Mouse (Mus musculus) embryonic facial prominence, embryonic 11.5 days (tissue): ENCODE results near the gene Orm3. TPM values are rescaled to one million over a fixed set of nuclear protein-coding genes. Genes with fewer than 3 reads are reported as not detected.

Experiments used
- ATAC-seq: fragments of 200-750 bp; cut with Nextera tagmentation; replicated peaks from 2 replicates; pipeline ENCODE4 v1.8.0; 2017; ENCODE audit warnings: low read depth; ENCODE audit not compliant: insufficient number of reproducible peaks, low FRiP score, low TSS enrichment
- DNase-seq: peaks from one replicate; pipeline ENCODE4 v3.0.0-alpha.2; 2015; ENCODE audit warnings: low spot score
- H3K27ac ChIP-seq: fragments of 300-500 bp; sonication (generic); replicated peaks from 2 replicates; pipeline ENCODE4 v1.5.1; 2014; ENCODE audit warnings: mild to moderate bottlenecking, low read depth, low read length, control low read depth
- H3K27me3 ChIP-seq: fragments of 300-500 bp; sonication (generic); 2 replicates; pipeline ENCODE4 v1.6.1; 2014; ENCODE audit warnings: mild to moderate bottlenecking, low read length, moderate library complexity, mixed read lengths; ENCODE audit not compliant: control insufficient read depth, insufficient read depth
- H3K36me3 ChIP-seq: fragments of 300-500 bp; sonication (generic); replicated peaks from 2 replicates; pipeline ENCODE4 v1.6.1; 2014; ENCODE audit warnings: low read depth, mild to moderate bottlenecking, low read length, moderate library complexity, mixed read lengths; ENCODE audit not compliant: control insufficient read depth, insufficient read depth
- H3K4me1 ChIP-seq: fragments of 300-500 bp; sonication (generic); 2 replicates; pipeline ENCODE4 v1.6.1; 2014; ENCODE audit warnings: low read length, mixed read lengths; ENCODE audit not compliant: control insufficient read depth, insufficient read depth
- H3K4me2 ChIP-seq: fragments of 300-500 bp; sonication (generic); 2 replicates; pipeline ENCODE4 v1.6.1; 2014; ENCODE audit warnings: low read depth, mild to moderate bottlenecking, control low read depth, low read length, moderate library complexity
- H3K4me3 ChIP-seq: fragments of 300-500 bp; sonication (generic); 2 replicates; pipeline ENCODE4 v1.5.1; 2014; ENCODE audit warnings: low read depth, low read length, control low read depth
- H3K9ac ChIP-seq: fragments of 300-500 bp; sonication (generic); replicated peaks from 2 replicates; pipeline ENCODE4 v1.6.1; 2014; ENCODE audit warnings: mild to moderate bottlenecking, control low read depth, low read length
- H3K9me3 ChIP-seq: fragments of 300-500 bp; sonication (generic); replicated peaks from 2 replicates; pipeline ENCODE4 v1.6.1; 2016; ENCODE audit warnings: mild to moderate bottlenecking, low read length, inconsistent platforms, mixed read lengths; ENCODE audit not compliant: control insufficient read depth
- WGBS: fragments of 180-500 bp; shearing (Covaris S2); extraction: QIAGEN DNeasy Blood & Tissue Kit; methylation state at CpG from one replicate; pipeline ENCODE4 v1.1.7; 2014; 5-methylcytosine and 5-hydroxymethylcytosine counted together
- polyA plus RNA-seq: library from polyadenylated mRNA; unstranded; fragments of >200 nt; fragmentation: Nextera tagmentation; extraction: Ambion mirVana; gene quantifications from 2 replicates; pipeline ENCODE4 v1.2.1, GENCODE M21; 2014

Gene Orm3
- polyA plus RNA-seq, 1 experiment from 2014 or later = not detected

DNA sequence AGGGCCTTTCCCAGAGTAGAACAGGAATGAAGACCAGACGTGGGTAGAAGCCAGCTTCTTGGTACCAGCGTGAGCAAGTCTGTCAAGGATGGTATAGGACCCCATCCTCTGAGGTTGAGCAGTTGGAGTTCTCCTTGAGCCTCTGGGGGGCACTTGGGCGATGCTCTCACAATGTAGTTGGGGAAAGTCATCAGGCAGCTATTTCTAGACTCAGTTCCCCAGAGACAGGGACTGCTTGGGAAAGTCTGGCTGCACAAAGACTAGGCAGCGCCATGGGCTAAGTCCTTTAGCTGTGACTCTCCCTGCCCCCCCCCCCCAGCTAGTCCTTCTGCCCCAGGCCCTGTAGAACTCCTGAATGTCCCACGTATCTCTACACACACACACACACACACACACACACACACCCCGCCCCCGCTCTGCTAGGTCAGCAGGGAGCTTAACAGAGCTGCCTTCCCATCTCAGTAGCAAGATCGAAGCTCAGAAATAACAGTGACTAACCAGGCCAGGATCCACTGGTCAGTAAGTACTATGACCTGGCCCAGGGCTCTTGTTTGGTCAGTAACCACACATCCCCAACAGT lies 43.8 kb downstream of the Orm3 start:
- no peak overlapping the region for H3K4me2 ChIP-seq
- ATAC-seq (no peak), DNase-seq (no peak)
- WGBS = 60% methylated on average over 8 of the region's 8 CpGs
- no peaks in the 10 kb centered on the region for H3K9me3 ChIP-seq
- no peak overlapping the region for H3K4me3 ChIP-seq
- H3K27ac ChIP-seq = 0 out of 2 replicates have a peak overlapping the region, but pooled peaks have one; percentile 54
- H3K9ac ChIP-seq = no peak overlapping the region
- peaks cover 14% of the 10 kb centered on the region for H3K4me1 ChIP-seq
- no peaks in the 10 kb centered on the region for H3K27me3 ChIP-seq
- no peaks in the 10 kb centered on the region; the same call in 1 of the 2 replicates for H3K36me3 ChIP-seq

DNA sequence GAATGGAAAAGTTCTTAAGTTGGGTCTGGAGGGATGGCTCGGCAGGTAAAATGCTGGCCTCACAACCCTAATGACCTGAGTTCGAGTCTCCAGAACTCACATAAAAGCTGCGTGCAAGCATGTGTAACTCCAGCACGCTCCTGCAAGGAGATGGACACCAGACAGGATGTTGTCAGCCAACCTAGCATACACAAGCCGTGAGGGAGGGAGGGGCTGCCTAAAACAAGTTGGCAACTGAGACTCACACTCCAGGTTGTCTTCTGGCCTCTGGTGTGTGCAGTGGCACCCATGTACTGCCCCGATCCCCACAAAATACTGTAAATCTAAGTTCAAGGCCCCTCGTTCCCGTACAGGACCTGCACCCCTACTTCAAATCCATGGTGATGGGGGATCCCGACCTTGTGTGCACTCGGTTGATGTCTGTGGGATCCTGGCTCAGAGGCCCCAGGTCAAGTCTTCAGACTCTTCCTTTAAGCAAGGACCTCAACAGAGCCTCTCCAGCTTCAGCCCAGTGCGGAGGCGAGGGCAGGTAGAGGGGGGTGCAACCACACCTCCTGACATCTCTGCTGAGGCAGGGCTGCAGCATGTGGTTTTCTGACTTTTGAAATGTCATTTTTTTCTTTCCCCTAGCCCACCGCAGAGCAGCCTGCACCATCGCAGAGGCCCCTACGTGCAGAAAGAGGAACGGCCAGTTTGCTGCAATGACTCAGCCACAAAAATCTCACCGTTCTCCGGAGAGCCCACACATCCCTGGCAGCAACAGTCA lies 44.8 kb downstream of the Orm3 start:
- no peak overlapping the region for H3K4me3 ChIP-seq
- 90% methylated on average over 18 of the region's 18 CpGs for WGBS
- no peaks in the 10 kb centered on the region for H3K36me3 ChIP-seq
- no peaks in the 10 kb centered on the region for H3K9me3 ChIP-seq
- peaks cover 14% of the 10 kb centered on the region for H3K4me1 ChIP-seq
- H3K27ac ChIP-seq = no peak overlapping the region
- H3K27me3 ChIP-seq = no peaks in the 10 kb centered on the region
- no peak overlapping the region for H3K4me2 ChIP-seq
- H3K9ac ChIP-seq = no peak overlapping the region
- DNase-seq = no peak
- no peak for ATAC-seq

DNA sequence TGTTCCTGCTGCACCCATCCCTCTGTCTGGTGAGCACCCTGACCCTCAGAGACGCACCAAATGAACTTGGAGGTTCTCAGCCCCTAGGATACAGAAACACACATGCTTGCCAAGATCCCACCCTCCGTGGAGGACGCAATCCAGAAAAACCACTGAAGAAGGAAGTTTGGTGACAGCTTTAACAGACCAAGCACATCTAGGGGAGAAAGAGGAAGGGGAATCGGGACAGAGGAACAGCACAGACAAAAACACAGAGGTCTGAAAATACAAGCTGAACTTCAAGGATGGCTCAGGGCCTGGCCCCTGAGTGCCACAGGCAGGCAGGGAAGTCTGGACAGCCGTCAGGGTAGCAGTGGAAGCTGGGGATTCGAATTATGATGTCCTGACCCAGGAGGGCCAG lies 45.7 kb downstream of the Orm3 start:
- Histone ChIP-seq H3K4me1 (peaks cover 14% of the 10 kb centered on the region), H3K27ac (no peak overlapping the region), H3K27me3 (no peaks in the 10 kb centered on the region), H3K4me2 (no peak overlapping the region), H3K36me3 (no peaks in the 10 kb centered on the region), H3K4me3 (no peak overlapping the region), H3K9ac (peak overlapping the region; percentile 5; the same call in 1 of the 2 replicates), H3K9me3 (no peaks in the 10 kb centered on the region)
- ATAC-seq = no peak
- WGBS = 81% methylated on average over 6 of the region's 6 CpGs
- no peak for DNase-seq

DNA sequence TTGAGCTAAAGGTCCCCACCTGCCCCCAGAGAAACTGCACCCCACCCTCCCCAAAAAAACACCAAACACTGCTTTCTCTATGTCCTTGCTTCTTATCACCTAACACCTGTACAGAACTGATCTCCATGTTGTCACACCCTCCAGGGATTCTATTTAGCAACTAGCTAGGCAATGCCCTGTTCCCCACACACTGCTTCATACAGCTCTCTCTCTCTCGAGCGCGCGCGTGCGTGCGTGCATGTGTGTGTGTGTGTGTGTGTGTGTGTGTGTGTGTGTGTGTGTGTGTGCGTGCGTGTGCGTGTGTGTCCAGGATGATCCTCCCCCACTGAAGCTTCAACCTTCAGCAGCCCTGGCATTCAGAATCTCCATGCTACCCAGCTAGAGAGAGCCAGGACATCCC lies 46.1 kb downstream of the Orm3 start:
- ATAC-seq = no peak
- no peak for DNase-seq
- 92% methylated on average over 10 of the region's 10 CpGs for WGBS
- Histone ChIP-seq H3K27ac (no peak overlapping the region), H3K4me2 (peak overlapping the region; percentile 57), H3K27me3 (no peaks in the 10 kb centered on the region), H3K4me1 (peaks cover 14% of the 10 kb centered on the region), H3K36me3 (no peaks in the 10 kb centered on the region), H3K9ac (peak overlapping the region; percentile 64; the same call in 1 of the 2 replicates), H3K9me3 (no peaks in the 10 kb centered on the region), H3K4me3 (no peak overlapping the region)

DNA sequence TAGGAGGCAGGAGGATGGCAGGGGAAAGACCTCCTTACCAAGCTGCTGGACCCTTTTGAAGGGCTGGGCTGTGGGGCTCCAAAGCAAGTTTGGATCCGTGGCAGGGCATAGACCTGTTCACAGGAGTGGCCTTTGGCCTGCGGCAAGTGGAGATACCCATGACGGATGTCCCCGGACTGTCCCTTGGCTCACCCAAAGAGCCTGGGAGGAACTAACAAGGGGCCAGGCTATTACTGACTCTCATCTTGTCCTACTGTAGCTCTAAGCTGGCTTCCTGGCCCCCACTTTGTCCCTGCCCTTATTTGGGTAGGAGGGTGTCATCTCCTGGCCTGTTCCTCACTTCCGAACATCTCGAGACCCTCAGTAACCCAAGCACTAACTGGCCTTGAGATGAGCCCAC lies 46.6 kb downstream of the Orm3 start:
- Histone ChIP-seq H3K4me1 (peaks cover 14% of the 10 kb centered on the region), H3K9ac (peak overlapping the region; percentile 64), H3K4me3 (peak overlapping the region; percentile 30), H3K9me3 (no peaks in the 10 kb centered on the region), H3K36me3 (no peaks in the 10 kb centered on the region), H3K27ac (peak overlapping the region; percentile 77), H3K27me3 (no peaks in the 10 kb centered on the region), H3K4me2 (peak overlapping the region; percentile 57)
- no peak for DNase-seq
- WGBS = 58% methylated on average over 6 of the region's 6 CpGs
- ATAC-seq = no peak; the same call in 1 of the 2 replicates

DNA sequence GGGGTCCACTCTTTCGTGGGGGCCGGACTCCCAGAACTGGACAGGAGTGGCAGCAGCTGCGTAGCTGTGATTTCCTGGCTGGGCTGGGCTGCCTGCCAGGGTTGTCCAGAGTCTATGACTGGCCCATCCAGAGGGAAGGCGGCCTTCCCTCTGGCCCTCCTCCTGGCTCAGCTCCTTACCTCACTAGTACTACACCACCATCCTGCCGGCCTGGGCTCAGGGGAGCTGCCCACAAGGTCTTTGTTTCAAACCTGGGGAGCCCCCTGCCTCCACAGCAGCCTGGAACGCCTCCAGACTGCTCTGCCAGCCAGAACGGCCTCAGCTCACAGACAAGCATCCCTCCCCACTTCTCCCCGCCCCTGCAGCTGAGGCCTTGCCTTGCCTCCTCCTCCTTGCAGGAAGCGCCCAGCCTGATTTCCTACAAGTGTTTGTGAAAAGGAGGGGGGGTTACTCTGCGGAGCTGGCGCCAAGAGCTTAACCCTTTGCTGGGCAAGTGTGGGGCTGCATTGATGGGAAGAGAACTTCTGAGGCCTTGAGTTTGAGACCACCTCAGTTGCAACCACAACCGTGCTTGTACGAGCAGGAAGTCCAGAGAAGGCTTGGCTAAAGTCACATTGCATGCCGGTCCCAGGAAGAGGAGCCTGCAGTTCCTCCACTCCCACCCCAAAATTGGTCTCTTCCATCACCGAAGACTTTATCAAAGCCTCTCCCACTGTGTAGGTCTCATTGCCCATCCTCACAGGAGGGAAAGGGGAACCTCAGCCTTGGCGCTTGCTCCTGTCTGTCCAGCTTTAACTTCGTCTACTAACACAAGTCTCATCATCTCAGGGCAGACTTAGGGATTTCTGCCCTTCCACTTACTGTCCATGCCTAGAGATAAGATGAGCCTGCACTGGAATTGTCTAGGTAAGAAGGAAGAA lies 47.3 kb downstream of the Orm3 start, which contains the start of gene Akna:
Gene Akna (minus strand): TSS at position 315 of the 920 bp plus-strand sequence.
- WGBS = 14% methylated on average over 17 of the region's 17 CpGs
- peak; percentile 85 for ATAC-seq
- Histone ChIP-seq H3K4me2 (peak within 1 kb of the TSS; percentile 57), H3K4me3 (peak within 1 kb of the TSS; percentile 30), H3K36me3 (no peaks in the 10 kb centered on the region), H3K27me3 (no peaks in the 10 kb centered on the region), H3K4me1 (peaks cover 14% of the 10 kb centered on the region), H3K9me3 (no peaks in the 10 kb centered on the region), H3K9ac (peak within 1 kb of the TSS; percentile 64), H3K27ac (peak within 1 kb of the TSS; percentile 77)
- DNase-seq = peak; percentile 86

DNA sequence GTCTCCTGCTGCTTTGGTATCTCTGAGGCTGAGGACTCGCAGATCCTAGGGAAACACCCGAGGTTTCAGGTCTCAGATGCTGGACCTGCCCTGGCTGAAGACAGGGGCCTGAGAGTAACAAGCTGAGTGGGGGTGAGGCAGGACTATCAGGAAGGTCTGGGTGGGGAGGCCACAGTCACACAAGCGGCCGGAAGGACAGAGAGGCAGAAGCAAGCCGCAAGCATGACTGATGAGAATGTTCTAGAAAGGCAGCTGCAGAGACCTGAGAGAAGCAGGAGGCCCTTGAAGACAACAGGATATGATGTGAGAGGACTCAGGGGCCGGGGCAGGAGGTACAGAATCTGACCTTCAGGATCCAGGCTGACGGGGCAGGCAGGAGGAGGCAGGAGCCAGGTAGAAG lies 48.2 kb downstream of the Orm3 start:
- Histone ChIP-seq H3K9me3 (no peaks in the 10 kb centered on the region), H3K27ac (no peak overlapping the region), H3K9ac (no peak overlapping the region), H3K27me3 (no peaks in the 10 kb centered on the region), H3K36me3 (no peaks in the 10 kb centered on the region), H3K4me1 (peaks cover 14% of the 10 kb centered on the region), H3K4me2 (no peak overlapping the region), H3K4me3 (no peak overlapping the region)
- 65% methylated on average over 7 of the region's 7 CpGs for WGBS
- ATAC-seq (no peak), DNase-seq (no peak)
